Mouse (Mus musculus) heart, adult 18-20 months (tissue): ENCODE measurements around the gene Pex14. TPM values are rescaled to one million over a fixed set of nuclear protein-coding genes. Genes with fewer than 3 reads are reported as not detected.
A peak's percentile ranks its signal among the peaks of the same experiment; 100 is the strongest.

Experiments
- DNase-seq, 2 experiments: peaks; one replicate each; pipeline ENCODE4 v3.0.0; 2021 to 2022; ENCODE audit warnings: mixed read lengths in 1 of 2
- total RNA-seq, 2 experiments: library from RNA; stranded (reverse); gene quantifications; 2 replicates each; pipeline ENCODE4 v1.2.3; 2021

Gene Pex14
- total RNA-seq, 2 experiments from 2014 or later: 21.2 to 22.6 TPM

GRCm38 (mm10) chr4:149057470-149057869, 42.2 kb downstream of the Pex14 start:
- DNase-seq: no peak

- no peak for DNase-seq
These were observed 42.7 kb downstream of the Pex14 start for GRCm38 (mm10) chr4:149056957-149057356.

- DNase-seq: peak in 1 of 2 experiments; percentile 18
These were observed 43.8 kb downstream of the Pex14 start for GRCm38 (mm10) chr4:149055847-149056246.

GRCm38 (mm10) chr4:149049351-149050159, 50.1 kb downstream of the Pex14 start:
- peak; percentile 42 to 55 for DNase-seq

GRCm38 (mm10) chr4:149048625-149049228, 50.9 kb downstream of the Pex14 start:
- DNase-seq: peak; percentile 35 to 60

- DNase-seq: peak; percentile 59 to 69
These were observed 52.3 kb downstream of the Pex14 start for GRCm38 (mm10) chr4:149047360-149047759.

GRCm38 (mm10) chr4:149045885-149046284, 53.8 kb downstream of the Pex14 start:
- no peak for DNase-seq

DNA sequence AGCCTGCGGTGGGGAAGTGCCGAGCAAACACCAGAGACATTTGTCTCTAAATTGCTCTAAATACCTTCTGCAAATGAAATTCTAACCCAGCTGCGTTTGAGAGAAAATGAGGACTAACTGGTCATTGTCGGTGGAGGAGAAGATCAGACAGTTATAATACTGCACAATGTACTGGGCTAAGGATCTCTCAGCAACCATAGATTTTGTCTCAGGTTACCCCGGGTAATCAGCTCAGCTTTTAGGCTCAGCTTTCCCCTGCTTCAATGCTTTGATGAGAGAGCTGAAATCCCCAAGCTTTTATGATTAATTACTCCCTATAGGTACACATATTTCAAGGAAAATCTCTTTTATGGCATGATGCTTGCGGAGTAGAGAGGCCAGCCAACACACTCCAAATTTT, 59.4 kb downstream of the Pex14 start:
- DNase-seq: no peak

DNA sequence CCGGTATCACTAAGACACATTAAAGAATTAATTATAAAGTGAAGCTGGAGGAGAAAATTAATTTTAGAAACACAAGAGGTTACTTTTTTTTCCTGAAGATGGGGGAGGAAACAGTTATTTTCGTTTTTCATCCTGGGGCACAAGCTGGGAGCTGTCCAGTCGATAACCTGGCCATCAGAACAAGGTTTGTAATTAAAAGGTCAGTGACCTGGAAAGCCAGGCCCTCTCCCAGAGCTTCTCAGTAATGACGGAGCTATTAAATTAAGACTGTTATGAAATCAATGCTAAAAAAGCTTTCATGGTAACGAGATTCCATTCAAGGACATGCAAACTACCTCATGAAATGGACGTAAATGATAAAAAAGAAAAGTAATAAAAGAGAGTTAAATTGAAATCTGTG, 62.0 kb downstream of the Pex14 start:
- no peak for DNase-seq

DNA sequence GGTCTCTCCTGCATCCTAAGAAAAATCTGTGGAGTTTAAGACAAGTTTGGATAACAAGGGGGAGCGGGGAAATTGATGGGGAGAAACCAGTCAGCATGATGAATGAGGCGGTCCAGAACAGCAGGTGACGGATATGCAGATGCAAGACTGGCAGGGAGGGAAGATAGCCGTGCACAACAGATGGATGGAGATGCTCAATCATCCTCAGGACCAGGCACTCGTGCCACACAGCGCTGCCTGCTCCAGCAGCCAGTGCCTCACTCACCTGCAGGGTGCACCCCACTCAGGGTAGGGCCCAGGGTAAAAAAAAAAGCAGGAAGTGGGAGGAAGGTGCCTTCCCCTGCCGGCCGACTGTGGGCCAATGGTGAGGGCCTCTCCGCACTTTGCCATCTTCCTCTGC, 63.1 kb downstream of the Pex14 start:
- no peak for DNase-seq

DNA sequence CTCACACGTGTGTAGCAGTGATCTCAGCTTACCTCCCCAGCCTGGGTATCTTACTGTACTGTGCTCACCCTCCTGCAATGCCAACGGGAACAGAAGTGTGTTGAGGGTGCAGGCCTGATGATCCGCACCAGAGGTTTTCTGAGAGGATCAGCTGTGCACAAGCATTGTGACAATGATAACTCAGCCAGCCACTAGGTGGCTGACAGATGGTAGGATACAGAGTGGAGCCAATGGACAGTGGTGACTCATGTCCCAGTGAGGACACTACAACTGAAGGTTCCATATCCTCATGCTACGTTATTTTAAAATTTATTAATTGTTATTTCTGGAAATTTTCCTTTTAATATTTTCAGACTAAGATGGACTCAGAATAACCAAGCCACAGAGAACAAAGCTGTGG, 68.2 kb downstream of the Pex14 start:
- DNase-seq: no peak

DNA sequence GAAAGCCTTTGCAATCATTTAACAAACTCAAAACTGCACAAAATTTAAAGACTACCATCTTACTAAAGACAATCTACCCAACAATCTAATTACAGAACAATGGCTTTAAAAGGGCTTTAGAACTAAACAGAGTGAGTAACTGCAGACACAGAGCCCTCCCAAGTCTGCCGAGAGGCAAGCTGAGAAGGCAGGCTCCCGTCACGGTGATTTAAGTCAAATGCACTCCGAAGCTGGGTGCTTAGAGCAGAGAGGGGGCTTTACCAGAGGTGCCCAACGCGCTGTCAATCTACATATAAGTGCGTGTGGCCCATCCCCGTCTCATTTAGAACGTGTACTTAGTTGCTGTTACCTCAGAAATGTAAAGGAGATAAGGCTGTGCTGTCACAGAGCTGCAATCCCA, 72.1 kb downstream of the Pex14 start:
- DNase-seq: no peak

DNA sequence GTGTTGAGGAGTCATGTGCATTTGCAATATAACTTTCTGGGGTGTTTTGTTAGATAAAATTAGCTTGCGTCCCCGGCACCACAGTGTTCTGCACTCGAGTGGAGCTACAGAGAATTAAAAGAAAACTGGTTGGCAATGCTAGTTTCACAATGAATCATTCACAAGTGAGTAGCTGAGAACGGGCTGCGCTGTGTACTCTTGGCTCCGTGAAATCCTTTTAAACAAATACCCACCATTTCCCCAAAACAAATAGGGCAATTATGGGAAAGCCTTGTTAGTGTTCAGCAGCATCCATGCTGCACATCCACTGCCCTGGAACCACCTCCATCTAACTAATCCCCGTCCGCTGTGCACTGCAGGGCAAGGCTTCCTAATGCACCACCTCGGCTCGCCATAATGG, 74.4 kb downstream of the Pex14 start:
- DNase-seq: no peak

DNA sequence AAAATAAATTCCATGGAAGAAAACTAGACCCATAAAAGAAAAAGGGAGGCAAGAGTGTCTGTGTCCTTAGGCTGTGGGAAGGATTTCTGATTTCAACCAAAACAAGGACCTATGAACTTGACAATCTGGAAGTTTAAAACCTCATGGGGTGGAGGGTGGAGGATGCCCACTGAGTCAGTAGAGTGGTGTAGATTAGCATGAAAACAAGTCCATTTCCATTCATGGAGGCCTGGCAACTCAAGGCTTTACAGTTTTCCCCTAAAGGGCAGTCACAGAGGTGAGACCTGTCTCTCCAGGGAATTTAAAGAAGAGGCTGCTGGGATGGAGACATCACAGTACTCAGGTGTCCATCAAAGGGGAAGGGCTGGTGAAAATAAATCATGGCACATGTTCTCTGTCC, 78.7 kb downstream of the Pex14 start:
- DNase-seq: no peak

GRCm38 (mm10) chr4:149019456-149019855, 80.2 kb downstream of the Pex14 start:
- no peak for DNase-seq

DNA sequence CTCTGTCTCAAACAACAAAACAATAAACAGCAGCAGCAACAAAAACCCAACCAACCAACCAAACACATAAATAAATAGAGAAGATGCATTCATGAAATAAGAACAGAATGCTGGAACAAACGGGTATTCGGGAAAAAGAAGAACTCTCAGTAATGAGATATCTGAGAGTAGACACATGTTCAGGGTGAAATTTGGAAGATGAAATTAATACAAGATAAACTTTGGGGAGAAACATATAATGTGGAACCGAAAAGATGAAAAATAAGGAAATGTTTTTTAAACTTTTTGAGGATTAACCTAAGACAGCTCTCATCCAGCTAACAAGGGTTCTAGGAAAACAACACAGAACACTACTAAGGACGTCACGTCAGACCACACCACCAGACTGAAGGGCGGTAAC, 92.9 kb downstream of the Pex14 start:
- DNase-seq: no peak

- DNase-seq: no peak
These were observed 93.6 kb downstream of the Pex14 start for GRCm38 (mm10) chr4:149006107-149006506.

GRCm38 (mm10) chr4:149002441-149003093, 97.1 kb downstream of the Pex14 start:
- DNase-seq: no peak

DNA sequence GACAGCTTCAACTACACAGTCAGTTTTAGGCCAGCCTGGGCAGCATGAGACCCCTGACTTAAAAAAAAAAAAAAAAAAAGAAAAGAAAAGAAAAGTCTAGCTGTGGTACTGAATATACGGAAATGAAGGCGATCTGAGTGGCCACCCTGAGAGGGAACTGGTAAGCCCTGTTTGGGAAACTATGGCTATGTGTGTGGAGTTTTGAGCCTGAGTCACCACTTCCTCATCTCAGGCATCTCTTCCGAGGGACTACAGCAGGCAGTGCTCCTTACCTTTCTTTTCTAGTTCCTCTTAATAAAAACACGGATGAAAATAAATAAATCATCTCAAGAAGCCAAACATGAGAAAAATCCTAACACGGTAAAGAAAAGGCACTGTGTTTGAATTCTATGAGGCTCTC, 98.2 kb downstream of the Pex14 start:
- DNase-seq: no peak

- DNase-seq: no peak
These were observed 98.9 kb downstream of the Pex14 start for GRCm38 (mm10) chr4:149000746-149001145.

GRCm38 (mm10) chr4:148993948-148994347, 105.7 kb downstream of the Pex14 start:
- DNase-seq: no peak

DNA sequence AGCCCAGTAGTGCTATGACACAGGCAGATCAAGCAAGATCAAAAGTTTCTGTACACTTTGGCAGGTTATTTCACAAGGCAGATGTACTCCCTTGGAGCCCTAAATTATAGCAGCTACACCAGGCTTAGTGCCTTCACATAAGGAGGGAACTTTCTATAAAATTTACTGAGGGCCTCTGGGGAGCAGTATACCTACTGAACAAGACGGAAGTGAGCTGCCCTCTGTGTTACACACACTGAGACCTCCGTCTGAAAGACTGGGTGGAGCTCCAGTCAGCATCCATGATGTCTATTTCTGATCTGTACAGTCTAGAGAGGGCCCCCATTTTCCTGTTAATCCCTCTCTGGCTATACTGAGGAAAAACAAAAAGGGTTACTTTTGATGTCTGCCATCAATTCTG, 109.6 kb downstream of the Pex14 start:
- no peak for DNase-seq
